In genomic region chr2:91649152-91649551, GRCm38 (mm10) we compare ENCODE assay signal across 8 mouse cellular contexts. TPM values are rescaled to one million over a fixed set of nuclear protein-coding genes. Genes with fewer than 3 reads are reported as not detected.
DNase-seq lines count a peak whose midpoint lies in the region; ATAC-seq and TF ChIP-seq lines count a peak whose summit lies in the region.

No protein-coding gene starts in this region.

- no peak for TF ChIP-seq CTCF in left cerebral cortex, adult 2 months (IDR thresholded peaks at IDR 0.05)

- H3K9ac ChIP-seq in heart, embryonic 16.5 days (ENCODE audit: low read length): peak overlapping the region; percentile 80
- H3K9ac ChIP-seq in midbrain, embryonic 11.5 days (ENCODE audit: low read length): peak overlapping the region; percentile 92

- peak overlapping the region; percentile 98 for H3K27ac ChIP-seq in left cerebral cortex, adult 2 months
- H3K27ac ChIP-seq in brown adipose tissue, adult 24 weeks (replicated peaks; ENCODE audit: low read depth, low read length): peak overlapping the region; percentile 98
- H3K27ac ChIP-seq in heart, embryonic 16.5 days (ENCODE audit: low read length): peak overlapping the region; percentile 86
- no peak overlapping the region for H3K27ac ChIP-seq in midbrain, embryonic 11.5 days (ENCODE audit: low read depth, low read length)

- intact Hi-C loops in left cerebral cortex, adult 2 months (cut with DNase I): no loop called here
- intact Hi-C loops in left cerebral cortex, postnatal 14 days (cut with DNase I): no loop called here

- peak overlapping the region; percentile 69 for H3K4me3 ChIP-seq in left cerebral cortex, adult 2 months
- H3K4me3 ChIP-seq in brown adipose tissue, adult 24 weeks (ENCODE audit: insufficient read depth, low read depth, low read length): peak overlapping the region; percentile 72
- peak overlapping the region; percentile 61 for H3K4me3 ChIP-seq in heart, embryonic 16.5 days (ENCODE audit: low read length)
- peak overlapping the region; percentile 84 for H3K4me3 ChIP-seq in midbrain, embryonic 11.5 days (ENCODE audit: low read depth, low read length)

- H3K9me3 ChIP-seq in heart, embryonic 16.5 days (replicated peaks; ENCODE audit: control insufficient read depth, low read length): no peaks in the 10 kb centered on the region
- no peaks in the 10 kb centered on the region for H3K9me3 ChIP-seq in midbrain, embryonic 11.5 days (ENCODE audit: control insufficient read depth, low read length)

- WGBS in heart, embryonic 16.5 days: 2% methylated on average over 15 of the region's 15 CpGs
- 6% methylated on average over 15 of the region's 15 CpGs for WGBS in midbrain, embryonic 11.5 days

- H3K4me2 ChIP-seq in heart, embryonic 16.5 days (ENCODE audit: low read depth, low read length): peak overlapping the region; percentile 91
- peak overlapping the region; percentile 99 for H3K4me2 ChIP-seq in midbrain, embryonic 11.5 days

- peak; percentile 3; the same call in 1 of the 2 replicates for ATAC-seq in heart, embryonic 16.5 days (replicated peaks; ENCODE audit: extremely low read depth, insufficient read depth, low FRiP score)
- no peak for ATAC-seq in midbrain, embryonic 11.5 days (ENCODE audit: low FRiP score)

- H3K27me3 ChIP-seq in heart, embryonic 16.5 days (ENCODE audit: control insufficient read depth, insufficient read depth, low read length): no peaks in the 10 kb centered on the region
- no peaks in the 10 kb centered on the region for H3K27me3 ChIP-seq in midbrain, embryonic 11.5 days (ENCODE audit: control insufficient read depth, insufficient read depth, low read length)

- peaks cover 36% of the 10 kb centered on the region for H3K36me3 ChIP-seq in heart, embryonic 16.5 days (ENCODE audit: control insufficient read depth, insufficient read depth)
- H3K36me3 ChIP-seq in midbrain, embryonic 11.5 days (ENCODE audit: control insufficient read depth, insufficient read depth, low read length): peaks cover 30% of the 10 kb centered on the region; the same call in 1 of the 2 replicates

- H3K4me1 ChIP-seq in brown adipose tissue, adult 24 weeks (ENCODE audit: control insufficient read depth, insufficient read depth, insufficient read length, low read length): peaks cover 2% of the 10 kb centered on the region; the same call in 1 of the 2 replicates
- peaks cover 34% of the 10 kb centered on the region for H3K4me1 ChIP-seq in heart, embryonic 16.5 days (ENCODE audit: control insufficient read depth, insufficient read depth, low read length)
- peaks cover 19% of the 10 kb centered on the region for H3K4me1 ChIP-seq in midbrain, embryonic 11.5 days (ENCODE audit: control insufficient read depth, insufficient read depth, low read length)

- DNase-seq in left cerebral cortex, adult 2 months (ENCODE audit: extremely low spot score in 1 of 2, low spot score in 2 of 2): no peak
- DNase-seq in left cerebral cortex, postnatal 14 days (ENCODE audit: low spot score in 2 of 2): no peak
- DNase-seq in midbrain, embryonic 11.5 days (ENCODE audit: low spot score, missing footprints): peak; percentile 85
- DNase-seq in layer of hippocampus, postnatal 25 days (ENCODE audit: extremely low spot score in 1 of 2, low spot score in 1 of 2): no peak
- no peak for DNase-seq in right cerebral cortex, postnatal 36 days (ENCODE audit: low spot score in 2 of 2)
- DNase-seq in layer of hippocampus, adult 8-10 months (ENCODE audit: low spot score in 2 of 2): no peak

RNA-seq across cellular contexts. Expression of gene Zfp408, which starts 0.4 kb away (rescaled TPM):
- total RNA-seq in left cerebral cortex, adult 2 months (2021): 10 to 100 TPM; 11.7 TPM
- total RNA-seq in left cerebral cortex, postnatal 14 days (2021): 10 to 100 TPM; 11.1 to 13.3 TPM
- 2.2 and 5.6 TPM in 2 replicates for polyA plus RNA-seq in brown adipose tissue, adult 24 weeks (2012; ENCODE audit: insufficient read depth, insufficient read length, missing spikeins)
- polyA plus RNA-seq in heart, embryonic 16.5 days (2015; fragmentation: Nextera tagmentation; extraction: Ambion mirVana): 7.2 and 7.9 TPM in 2 replicates
- polyA plus RNA-seq in midbrain, embryonic 11.5 days (2014; fragmentation: Nextera tagmentation; extraction: Ambion mirVana): 6.3 and 7.5 TPM in 2 replicates
- total RNA-seq in layer of hippocampus, postnatal 25 days (2021): 10 to 100 TPM in 1 of 2 experiments, 1 to 10 TPM in 1; 8.9 to 12.1 TPM
- total RNA-seq in layer of hippocampus, adult 8-10 months (2022): 10 to 100 TPM; 11.2 to 15.0 (median 11.8) TPM

RNA-seq across cellular contexts. Expression of gene Arhgap1, which starts 0.5 kb away (rescaled TPM):
- total RNA-seq in left cerebral cortex, adult 2 months (2021): 10 to 100 TPM; 74.2 to 80.4 TPM
- total RNA-seq in left cerebral cortex, postnatal 14 days (2021): 10 to 100 TPM; 80.3 to 88.9 TPM
- polyA plus RNA-seq in brown adipose tissue, adult 24 weeks (2012; ENCODE audit: insufficient read depth, insufficient read length, missing spikeins): 20.0 and 38.1 TPM in 2 replicates
- 120 and 122 TPM in 2 replicates for polyA plus RNA-seq in heart, embryonic 16.5 days (2015; fragmentation: Nextera tagmentation; extraction: Ambion mirVana)
- polyA plus RNA-seq in midbrain, embryonic 11.5 days (2014; fragmentation: Nextera tagmentation; extraction: Ambion mirVana): 69.7 and 75.8 TPM in 2 replicates
- total RNA-seq in layer of hippocampus, postnatal 25 days (2021): 10 to 100 TPM; 64.1 to 68.9 TPM
- total RNA-seq in layer of hippocampus, adult 8-10 months (2022): 10 to 100 TPM; 56.8 to 66.3 (median 63.1) TPM

RNA-seq across cellular contexts. Expression of gene F2, which starts 12.9 kb away (rescaled TPM):
- total RNA-seq in left cerebral cortex, adult 2 months (2021): under 1 TPM in 1 of 2 experiments, not detected in 1; 0.14 TPM
- under 1 TPM in 1 of 2 experiments, not detected in 1; 0.18 TPM for total RNA-seq in left cerebral cortex, postnatal 14 days (2021)
- not detected in 2 replicates for polyA plus RNA-seq in brown adipose tissue, adult 24 weeks (2012; ENCODE audit: insufficient read depth, insufficient read length, missing spikeins)
- 0.55 and 0.89 TPM in 2 replicates for polyA plus RNA-seq in heart, embryonic 16.5 days (2015; fragmentation: Nextera tagmentation; extraction: Ambion mirVana)
- polyA plus RNA-seq in midbrain, embryonic 11.5 days (2014; fragmentation: Nextera tagmentation; extraction: Ambion mirVana): 0.07 TPM in 1 of 2 replicates, not detected in the other
- not detected for total RNA-seq in layer of hippocampus, postnatal 25 days (2021)
- under 1 TPM in 1 of 4 experiments, not detected in 3; 0.32 TPM for total RNA-seq in layer of hippocampus, adult 8-10 months (2022)
